Mouse (Mus musculus): ENCODE results near the gene Grid1.

GRCm38 (mm10) chr14:34824186-34824585 lies 4.3 kb downstream of the Grid1 start:
- TF ChIP-seq CTCF (IDR thresholded peaks at IDR 0.05) (no peak), EP300 (IDR thresholded peaks at IDR 0.05; ENCODE audit: insufficient read depth, low read depth, low read length) (no peak)
